Mouse (Mus musculus): Measurements from ENCODE around the gene Txnrd3. TPM values are rescaled to one million over a fixed set of nuclear protein-coding genes. Genes with fewer than 3 reads are reported as not detected.

Gene Txnrd3
- total RNA-seq, 2 experiments from 2014 or later, result 20.1 to 20.3 TPM

DNA sequence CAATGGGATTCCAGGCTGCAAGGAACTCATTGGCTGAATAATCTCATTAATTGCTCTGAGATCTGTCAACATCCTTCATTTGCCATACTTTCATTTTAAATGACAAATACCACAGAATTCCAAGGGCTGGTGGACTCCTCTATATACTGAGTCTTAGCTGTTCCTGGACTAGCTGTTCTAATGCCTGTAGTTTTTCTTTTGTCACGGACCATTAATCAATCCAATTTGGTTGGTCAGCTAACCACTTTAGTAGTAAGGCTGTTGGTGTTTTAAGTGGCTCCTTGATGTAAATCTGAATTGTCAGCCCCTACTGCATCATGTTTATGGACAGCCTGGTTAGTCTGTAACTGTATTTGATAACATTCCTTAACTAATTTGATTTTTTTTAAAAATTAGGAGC, 43.3 kb downstream of the Txnrd3 start:
- no peak for DNase-seq
- intact Hi-C loops (cut with DNase I), result loop anchor here (10.0 kb wide), 3 partner anchors 638 to 848 kb away; partner anchors contain the start of genes Cfap100 and Chst13

DNA sequence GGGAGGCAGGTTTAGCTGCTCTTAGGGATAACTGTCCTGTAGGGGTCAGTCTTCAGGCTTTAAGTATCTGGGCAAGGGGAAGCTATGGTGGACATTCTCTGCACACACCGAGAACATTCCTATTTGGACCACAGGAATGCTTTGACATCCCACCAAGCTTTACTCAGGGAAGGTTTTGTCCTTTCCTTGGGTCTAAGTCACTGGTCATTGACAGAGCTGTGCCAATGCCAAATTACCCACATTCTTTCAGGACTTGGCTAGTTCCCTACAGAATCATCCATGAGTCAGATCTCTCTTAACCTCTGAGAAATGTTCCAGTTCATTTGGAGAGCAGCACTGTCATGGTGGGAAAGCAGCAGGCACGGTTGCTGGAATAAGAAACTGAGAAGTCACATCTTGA, 62.8 kb downstream of the Txnrd3 start:
- no peak for DNase-seq
- intact Hi-C loops (cut with DNase I), result no loop called here

DNA sequence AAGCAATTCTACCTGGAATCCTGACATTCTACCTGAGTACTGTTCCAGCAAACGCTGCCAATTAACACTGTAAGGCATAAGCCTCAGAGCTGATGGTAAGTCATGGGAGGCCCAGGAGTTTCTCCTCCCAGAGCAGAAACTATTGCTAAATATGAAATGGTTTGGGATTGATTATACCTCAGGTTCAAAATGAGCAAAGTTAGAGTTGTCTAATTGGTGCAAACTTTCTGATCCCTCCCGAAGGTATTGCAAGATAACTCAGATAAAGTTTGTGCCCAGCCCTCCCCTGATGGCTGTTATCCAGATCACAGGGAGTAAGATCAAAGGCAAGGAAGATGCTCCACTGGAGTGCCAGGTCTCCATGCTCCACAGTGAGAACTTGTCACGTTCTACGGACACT, 63.5 kb downstream of the Txnrd3 start, which contains the start of gene Vmn1r40:
Gene Vmn1r40, plus strand, starts transcription at position 301 of the 400 bp plus-strand sequence.
- no peak for DNase-seq
- intact Hi-C loops (cut with DNase I), result no loop called here

DNA sequence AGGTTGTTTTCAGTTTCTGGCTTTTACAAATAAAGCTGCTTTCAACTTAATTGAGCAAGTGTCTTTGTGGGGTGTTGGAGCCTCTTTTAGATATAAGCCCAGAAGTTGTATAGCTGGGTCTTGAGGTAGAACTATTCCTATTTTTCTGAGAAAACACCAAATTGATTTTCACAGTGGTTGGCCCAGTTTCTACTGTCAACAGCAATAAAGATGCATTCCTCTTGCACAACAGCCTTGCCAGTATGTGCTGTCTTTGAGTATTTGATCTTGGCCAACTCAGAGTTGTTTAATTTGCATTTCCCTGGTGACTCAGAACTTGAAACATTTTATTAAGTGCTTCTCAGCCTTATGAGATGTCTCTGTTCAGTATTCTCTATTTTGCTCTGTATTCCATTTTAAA, 74.3 kb downstream of the Txnrd3 start:
- intact Hi-C loops (cut with DNase I), result no loop called here
- DNase-seq, result no peak

Other genes with a start within 250 kb of the Txnrd3 start
- gene Chchd6, start 48.3 kb upstream of the Txnrd3 start, total RNA-seq (2021), result 10 to 100 TPM; 10.2 to 11.1 TPM
- gene Vmn1r40, start 63.6 kb downstream of the Txnrd3 start, total RNA-seq (2021), result not detected
- gene Vmn1r41, start 96.8 kb downstream of the Txnrd3 start, total RNA-seq (2021), result not detected
- not detected for gene Vmn1r42, start 232.4 kb downstream of the Txnrd3 start, total RNA-seq (2021)
- gene Vmn1r43, start 232.4 kb downstream of the Txnrd3 start, total RNA-seq (2021), result not detected
- gene Vmn1r44, start 239.7 kb downstream of the Txnrd3 start, total RNA-seq (2021), result not detected

All from heart, postnatal 14 days (tissue).